Mouse (Mus musculus): Measurements from ENCODE around the gene Tmem9b. TPM values are rescaled to one million over a fixed set of nuclear protein-coding genes. Genes with fewer than 3 reads are reported as not detected.

The Tmem9b gene
- polyA plus RNA-seq, 1 experiment from 2014 or later, result 35.2 TPM

Other genes starting within 250 kb of the Tmem9b start
- 0.57 and 0.75 TPM in 2 replicates for gene Trim66, start 244.7 kb downstream of the Tmem9b start, polyA plus RNA-seq (2016; fragmentation: Nextera tagmentation; extraction: Ambion mirVana)
- gene Rpl27a, start 233.7 kb downstream of the Tmem9b start, polyA plus RNA-seq (2016; fragmentation: Nextera tagmentation; extraction: Ambion mirVana), result 127 and 129 TPM in 2 replicates
- gene St5, start 49.3 kb downstream of the Tmem9b start, polyA plus RNA-seq (2016; fragmentation: Nextera tagmentation; extraction: Ambion mirVana), result 48.7 and 50.5 TPM in 2 replicates
- gene Akip1, start 49.2 kb downstream of the Tmem9b start, polyA plus RNA-seq (2016; fragmentation: Nextera tagmentation; extraction: Ambion mirVana), result 25.7 and 27.7 TPM in 2 replicates
- gene BC051019, start 29.0 kb downstream of the Tmem9b start, polyA plus RNA-seq (2016; fragmentation: Nextera tagmentation; extraction: Ambion mirVana), result 0.19 TPM in 1 of 2 replicates, not detected in the other
- not detected in 2 replicates for gene Ascl3, start 21.1 kb downstream of the Tmem9b start, polyA plus RNA-seq (2016; fragmentation: Nextera tagmentation; extraction: Ambion mirVana)
- 0.56 and 0.58 TPM in 2 replicates for gene Nrip3, start 29.1 kb upstream of the Tmem9b start, polyA plus RNA-seq (2016; fragmentation: Nextera tagmentation; extraction: Ambion mirVana)
- 0.73 and 1.4 TPM in 2 replicates for gene Scube2, start 112.8 kb upstream of the Tmem9b start, polyA plus RNA-seq (2016; fragmentation: Nextera tagmentation; extraction: Ambion mirVana)
- 42.0 and 51.4 TPM in 2 replicates for gene Dennd5a, start 207.6 kb upstream of the Tmem9b start, polyA plus RNA-seq (2016; fragmentation: Nextera tagmentation; extraction: Ambion mirVana)
- 73.5 and 74.8 TPM in 2 replicates for gene Tmem41b, start 234.1 kb upstream of the Tmem9b start, polyA plus RNA-seq (2016; fragmentation: Nextera tagmentation; extraction: Ambion mirVana)